Mouse (Mus musculus) ovary, adult 2 months (tissue): ENCODE results near the gene Sncg. TPM values are rescaled to one million over a fixed set of nuclear protein-coding genes. Genes with fewer than 3 reads are reported as not detected.

ENCODE experiments used
- polyA plus RNA-seq: library from polyadenylated mRNA; depleted of rRNA; stranded (reverse); fragments of >200 nt; gene quantifications from 2 replicates; pipeline ENCODE4 v1.2.3, GENCODE M21; 2012; rRNA removed

Gene Sncg
- polyA plus RNA-seq, result 37.2 and 42.6 TPM in 2 replicates

GRCm38 (mm10) chr14:34374577-34374976 lies at the start of gene Sncg:
Gene Sncg (minus strand): TSS chr14:34374789.

DNA sequence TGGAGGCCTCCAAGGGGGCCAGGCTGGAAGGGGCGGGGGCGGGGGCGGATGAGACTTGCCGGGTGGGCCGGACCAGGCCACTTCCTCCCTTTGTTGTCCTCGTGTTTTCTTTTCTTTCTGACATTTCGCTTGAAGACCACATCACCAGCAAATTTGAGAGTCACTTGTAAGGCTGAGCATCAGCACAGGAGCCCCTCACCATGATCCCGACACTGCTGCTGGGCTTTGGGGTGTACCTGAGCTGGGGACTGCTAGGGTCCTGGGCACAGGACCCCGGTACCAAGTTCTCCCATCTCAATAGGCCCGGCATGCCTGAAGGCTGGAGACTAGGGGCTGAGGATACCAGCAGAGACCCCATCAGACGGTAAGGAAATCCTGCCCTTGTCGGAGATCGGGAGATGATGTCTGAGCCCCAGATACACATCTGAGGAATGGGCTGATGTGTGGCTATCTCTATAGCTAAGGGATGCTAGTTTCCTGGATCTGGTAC lies 871 bp upstream of the Sncg start, which contains the start of gene Mmrn2:
TSS of gene Mmrn2 (plus strand) at position 51 of the 490 bp plus-strand sequence.

GRCm38 (mm10) chr14:34355301-34355700 lies 19.3 kb downstream of the Sncg start, which contains the start of gene Fam25c:
Gene Fam25c (minus strand): TSS chr14:34355433.

Other genes starting within 250 kb of the Sncg start
- 0.07 and 0.24 TPM in 2 replicates for gene Npy4r, start 222.3 kb downstream of the Sncg start, polyA plus RNA-seq
- gene Gprin2, start 173.1 kb downstream of the Sncg start, polyA plus RNA-seq, result 2.0 and 2.2 TPM in 2 replicates
- gene Syt15, start 155.2 kb downstream of the Sncg start, polyA plus RNA-seq, result 10.6 and 13.1 TPM in 2 replicates
- 1.6 and 2.0 TPM in 2 replicates for gene Shld2, start 64.3 kb downstream of the Sncg start, polyA plus RNA-seq
- 99.3 and 164 TPM in 2 replicates for gene Glud1, start 64.1 kb downstream of the Sncg start, polyA plus RNA-seq
- gene Fam25c, start 19.4 kb downstream of the Sncg start, polyA plus RNA-seq, result not detected in 2 replicates
- 14.3 and 15.2 TPM in 2 replicates for gene Mmrn2, start 676 bp upstream of the Sncg start, polyA plus RNA-seq
- 9.9 and 11.5 TPM in 2 replicates for gene Bmpr1a, start 128.6 kb upstream of the Sncg start, polyA plus RNA-seq
- gene 9230112D13Rik, start 148.0 kb upstream of the Sncg start, polyA plus RNA-seq, result not detected in 2 replicates
- 5.2 and 6.4 TPM in 2 replicates for gene Ldb3, start 213.9 kb upstream of the Sncg start, polyA plus RNA-seq
- gene Opn4, start 225.4 kb upstream of the Sncg start, polyA plus RNA-seq, result 0.10 TPM in 1 of 2 replicates, not detected in the other